ENCODE assay signal across 30 mouse cellular contexts in the genomic region with DNA sequence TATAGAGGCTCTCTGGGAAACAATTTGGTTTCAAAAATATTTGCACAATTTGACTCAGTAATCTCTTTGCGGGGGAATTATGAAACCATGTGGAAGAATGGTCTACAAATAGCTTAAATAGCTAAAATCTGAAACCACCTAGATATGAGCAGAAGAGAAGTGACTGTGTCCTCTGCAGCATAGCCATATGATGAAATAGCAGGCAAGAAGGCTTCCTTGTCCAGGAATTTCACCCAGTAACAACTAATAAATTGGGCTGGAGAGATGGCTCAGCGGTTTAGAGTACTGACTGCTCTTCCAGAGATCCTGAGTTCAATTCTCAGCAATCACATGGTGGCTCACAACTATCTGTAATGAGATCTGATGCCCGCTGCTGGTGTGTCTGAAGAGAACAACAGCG. TPM values are rescaled to one million over a fixed set of nuclear protein-coding genes. Genes with fewer than 3 reads are reported as not detected.
DNase-seq lines count a peak whose midpoint lies in the region; ATAC-seq and TF ChIP-seq lines count a peak whose summit lies in the region.
"Had no signal": no experiment of that assay in that cellular context is flagged by ENCODE, and none has a peak within 500 bp of the region (broad histone marks: within the 10 kb centered on the region; RNA-seq: fewer than 3 reads in every experiment).

No protein-coding gene starts in this region.

- ATAC-seq in hindbrain, embryonic 14.5 days (ENCODE audit: low FRiP score), result no peak
- ATAC-seq: forebrain, embryonic 14.5 days; forebrain, postnatal 0 days; intestine, postnatal 0 days had no signal

- H3K79me2 ChIP-seq in C2C12 (ENCODE audit: control insufficient read depth, insufficient read depth), result no peaks in the 10 kb centered on the region

- TF ChIP-seq CTCF in C2C12 (IDR thresholded peaks at IDR 0.05; ENCODE audit: control insufficient read depth, insufficient read depth, insufficient read length), result no peak
- TF ChIP-seq CTCF in embryonic fibroblast, embryonic 13.5 days (IDR thresholded peaks at IDR 0.05; ENCODE audit: borderline replicate concordance, insufficient read depth, low read length), result no peak

- 92% methylated on average over 4 of the region's 4 CpGs for WGBS in hindbrain, embryonic 14.5 days

- DNase-seq in 3T3-L1 (ENCODE audit: low read depth, low spot score), result peak; percentile 68
- DNase-seq in Muller cell, postnatal 12 days (ENCODE audit: inconsistent ontology term), result peak; percentile 19
- no peak for DNase-seq in hindbrain, embryonic 14.5 days (ENCODE audit: low spot score)
- DNase-seq in left cerebral cortex, postnatal 14 days (ENCODE audit: low spot score in 2 of 2), result no peak
- DNase-seq in cerebellum, adult 18-20 months, result no peak
- DNase-seq: adrenal gland, adult 2 months; adrenal gland, postnatal 14 days; cerebellum, adult 8-10 months; cerebellum, postnatal 10 days; cerebellum, postnatal 36 days; embryo, embryonic 11 days; forebrain, postnatal 0 days; gastrocnemius, postnatal 10 days; gastrocnemius, postnatal 36 days; heart, adult 2 months; heart, postnatal 14 days; heart, postnatal 4 days; kidney, adult 2 months had no signal

- no peaks in the 10 kb centered on the region for H3K27me3 ChIP-seq in C2C12 (ENCODE audit: control insufficient read depth, insufficient read depth, insufficient read length)
- H3K27me3 ChIP-seq in hindbrain, embryonic 14.5 days (ENCODE audit: control insufficient read depth, insufficient read depth, low read length), result no peaks in the 10 kb centered on the region
- H3K27me3 ChIP-seq: CH12.LX; embryonic facial prominence, embryonic 13.5 days; heart, embryonic 13.5 days; hindbrain, embryonic 15.5 days had no signal

- no peak overlapping the region for H3K4me3 ChIP-seq in C2C12 (ENCODE audit: insufficient read depth, poor library complexity, severe bottlenecking)
- H3K4me3 ChIP-seq in embryonic fibroblast, embryonic 13.5 days (ENCODE audit: insufficient read depth, low read length), result no peak overlapping the region
- no peak overlapping the region for H3K4me3 ChIP-seq in hindbrain, embryonic 14.5 days (replicated peaks; ENCODE audit: low read length)
- H3K4me3 ChIP-seq: embryonic facial prominence, embryonic 10.5 days; embryonic facial prominence, embryonic 13.5 days; forebrain, embryonic 10.5 days; heart, adult 2 months; heart, embryonic 10.5 days; heart, embryonic 13.5 days; hindbrain, embryonic 15.5 days had no signal

- no peak overlapping the region for H3K4me2 ChIP-seq in hindbrain, embryonic 14.5 days (replicated peaks)
- H3K4me2 ChIP-seq: embryonic facial prominence, embryonic 13.5 days; heart, embryonic 13.5 days; hindbrain, embryonic 15.5 days had no signal

- H3K4me1 ChIP-seq in embryonic fibroblast, embryonic 13.5 days (ENCODE audit: control insufficient read depth, insufficient read depth, low read length), result no peaks in the 10 kb centered on the region
- H3K4me1 ChIP-seq in hindbrain, embryonic 14.5 days (replicated peaks; ENCODE audit: control insufficient read depth, insufficient read depth, low read length), result no peaks in the 10 kb centered on the region
- H3K4me1 ChIP-seq: embryonic facial prominence, embryonic 10.5 days; embryonic facial prominence, embryonic 13.5 days; forebrain, embryonic 10.5 days; heart, embryonic 10.5 days; heart, embryonic 13.5 days; hindbrain, embryonic 15.5 days had no signal

- no peak overlapping the region for H3ac ChIP-seq in C2C12 (ENCODE audit: control insufficient read depth, insufficient read length, low read depth)

- H3K27ac ChIP-seq in embryonic fibroblast, embryonic 13.5 days (ENCODE audit: insufficient read depth, low read length), result peak overlapping the region; percentile 99
- no peak overlapping the region for H3K27ac ChIP-seq in hindbrain, embryonic 14.5 days
- H3K27ac ChIP-seq: embryonic facial prominence, embryonic 10.5 days; embryonic facial prominence, embryonic 13.5 days; forebrain, embryonic 10.5 days; heart, adult 2 months; heart, embryonic 10.5 days; heart, embryonic 13.5 days; hindbrain, embryonic 15.5 days had no signal

- H3K36me3 ChIP-seq in C2C12 (ENCODE audit: control insufficient read depth, insufficient read depth), result no peaks in the 10 kb centered on the region
- no peaks in the 10 kb centered on the region for H3K36me3 ChIP-seq in hindbrain, embryonic 14.5 days (replicated peaks; ENCODE audit: control insufficient read depth, insufficient read depth)
- H3K36me3 ChIP-seq: embryonic facial prominence, embryonic 10.5 days; embryonic facial prominence, embryonic 13.5 days; forebrain, embryonic 10.5 days; G1E; heart, embryonic 10.5 days; heart, embryonic 13.5 days; hindbrain, embryonic 15.5 days had no signal

- H3K79me3 ChIP-seq in C2C12 (ENCODE audit: low read depth), result no peaks in the 10 kb centered on the region

- no peak for TF ChIP-seq POLR2A in embryonic fibroblast, embryonic 13.5 days (IDR thresholded peaks at IDR 0.05; ENCODE audit: low read depth, low read length)

- H3K9ac ChIP-seq in hindbrain, embryonic 14.5 days, result no peak overlapping the region
- H3K9ac ChIP-seq: embryonic facial prominence, embryonic 13.5 days; forebrain, postnatal 0 days; heart, embryonic 13.5 days; hindbrain, embryonic 15.5 days had no signal

- H3K9me3 ChIP-seq in hindbrain, embryonic 14.5 days (ENCODE audit: control insufficient read depth, low read length), result no peaks in the 10 kb centered on the region
- H3K9me3 ChIP-seq: embryonic facial prominence, embryonic 10.5 days; embryonic facial prominence, embryonic 13.5 days; forebrain, embryonic 10.5 days; G1E; heart, embryonic 10.5 days; heart, embryonic 13.5 days; hindbrain, embryonic 15.5 days had no signal

- intact Hi-C loops in left cerebral cortex, postnatal 14 days (cut with DNase I), result no loop called here

TF ChIP-seq in C2C12, 6 proteins besides CTCF, POLR2A, EP300 and RAD21:
- TF ChIP-seq USF1 (IDR thresholded peaks at IDR 0.05; ENCODE audit: low read depth) (no peak), MYOD1 (IDR thresholded peaks at IDR 0.05; ENCODE audit: control insufficient read depth, insufficient read length, low read depth) (no peak), FOSL1 (IDR thresholded peaks at IDR 0.05; ENCODE audit: insufficient read depth, low read length, poor library complexity, severe bottlenecking) (no peak), MAX (IDR thresholded peaks at IDR 0.05) (no peak), CEBPB (IDR thresholded peaks at IDR 0.05; ENCODE audit: low read depth) (peak; percentile 18), MYOG (IDR thresholded peaks at IDR 0.05; ENCODE audit: control insufficient read depth, extremely low read depth, insufficient read length) (no peak)

RNA-seq across cellular contexts. Expression of a gene that starts 7.6 kb away (rescaled TPM):
- 40.8 TPM for polyA plus RNA-seq in C2C12 (2012; fragmentation: generic; extraction: Trizol)
- 58.4 and 66.6 TPM in 2 replicates for polyA plus RNA-seq in embryonic fibroblast, embryonic 13.5 days (2011; ENCODE audit: insufficient read length, low read depth, missing spikeins)
- 66.4 and 74.4 TPM in 2 replicates for polyA plus RNA-seq in hindbrain, embryonic 14.5 days (2014; fragmentation: Nextera tagmentation; extraction: Ambion mirVana)
- 100 to 1,000 TPM; 212 to 216 TPM for total RNA-seq in left cerebral cortex, postnatal 14 days (2021)

RNA-seq across cellular contexts. Expression of a gene that starts 20.4 kb away (rescaled TPM):
- polyA plus RNA-seq in C2C12 (2012; fragmentation: generic; extraction: Trizol), result 80.0 TPM
- 88.9 and 104 TPM in 2 replicates for polyA plus RNA-seq in embryonic fibroblast, embryonic 13.5 days (2011; ENCODE audit: insufficient read length, low read depth, missing spikeins)
- polyA plus RNA-seq in hindbrain, embryonic 14.5 days (2014; fragmentation: Nextera tagmentation; extraction: Ambion mirVana), result 71.8 and 73.3 TPM in 2 replicates
- 10 to 100 TPM; 14.8 to 15.6 TPM for total RNA-seq in left cerebral cortex, postnatal 14 days (2021)

RNA-seq across cellular contexts. Expression of a gene that starts 26.0 kb away (rescaled TPM):
- 0.42 TPM for polyA plus RNA-seq in C2C12 (2012; fragmentation: generic; extraction: Trizol)
- 2.5 and 3.1 TPM in 2 replicates for polyA plus RNA-seq in embryonic fibroblast, embryonic 13.5 days (2011; ENCODE audit: insufficient read length, low read depth, missing spikeins)
- 2.7 and 2.8 TPM in 2 replicates for polyA plus RNA-seq in hindbrain, embryonic 14.5 days (2014; fragmentation: Nextera tagmentation; extraction: Ambion mirVana)
- 1 to 10 TPM; 2.2 to 3.2 TPM for total RNA-seq in left cerebral cortex, postnatal 14 days (2021)
- total RNA-seq: forebrain, postnatal 0 days had no signal
- polyA plus RNA-seq: adrenal gland, adult 2 months; G1E had no signal

Comparison
In these comparisons a context has a peak if more than half of its experiments do, and no peak if none do; other contexts are left out.
1. DNase-seq: peak in 3T3-L1 (single experiment) and Muller cell, postnatal 12 days (single experiment); none in hindbrain, embryonic 14.5 days (single experiment), left cerebral cortex, postnatal 14 days (0 of 2) and cerebellum, adult 18-20 months (0 of 2).